In genomic region chr15:86309213-86309829, GRCm38 (mm10) we compare ENCODE assay signal across 13 mouse cellular contexts.
A peak's percentile ranks its signal among the peaks of the same experiment; 100 is the strongest.
DNase-seq lines count a peak whose midpoint lies in the region; TF ChIP-seq lines count a peak whose summit lies in the region.
"Had no signal": no experiment of that assay in that cellular context is flagged by ENCODE, and none has a peak within 500 bp of the region (broad histone marks: within the 10 kb centered on the region; RNA-seq: fewer than 3 reads in every experiment).

No protein-coding gene starts in this region.

- H3K4me3 ChIP-seq in thymus, adult 2 months (ENCODE audit: control insufficient read depth, insufficient read depth, low read length): no peak overlapping the region
- H3K4me3 ChIP-seq in hindbrain, embryonic 10.5 days: no peak overlapping the region
- H3K4me3 ChIP-seq: embryonic facial prominence, embryonic 12.5 days; gastrocnemius, adult 2 months; heart, embryonic 15.5 days had no signal

- DNase-seq in cerebellum, adult 18-20 months: peak; percentile 44 to 53
- no peak for DNase-seq in cerebellum, adult 11 months
- peak; percentile 17 for DNase-seq in thymus, adult 2 months
- no peak for DNase-seq in thymus, adult 18-20 months
- peak; percentile 69 to 75 for DNase-seq in right cerebral cortex, adult 2 months (ENCODE audit: low spot score in 2 of 2)
- no peak for DNase-seq in urinary bladder, postnatal 10 days (ENCODE audit: low spot score)
- no peak for DNase-seq in testis, postnatal 10 days (ENCODE audit: low spot score)
- DNase-seq in hindbrain, embryonic 10.5 days (ENCODE audit: low spot score): no peak
- DNase-seq: gastrocnemius, adult 2 months; kidney, postnatal 25 days; lung, postnatal 14 days had no signal

- no peak for TF ChIP-seq POLR2A in thymus, adult 2 months (IDR thresholded peaks at IDR 0.05; ENCODE audit: control insufficient read depth, extremely low read depth, insufficient read depth, low read length, poor library complexity)

- H3K36me3 ChIP-seq in thymus, adult 2 months (ENCODE audit: control insufficient read depth, insufficient read depth, low read length): peaks cover 5% of the 10 kb centered on the region
- peaks cover 6% of the 10 kb centered on the region for H3K36me3 ChIP-seq in hindbrain, embryonic 10.5 days

- H3K27ac ChIP-seq in thymus, adult 2 months (ENCODE audit: control insufficient read depth, insufficient read depth, low read length): peak overlapping the region; percentile 73
- no peak overlapping the region for H3K27ac ChIP-seq in hindbrain, embryonic 10.5 days
- H3K27ac ChIP-seq: embryonic facial prominence, embryonic 12.5 days; gastrocnemius, adult 2 months; heart, embryonic 15.5 days had no signal

- no peak for TF ChIP-seq CTCF in thymus, adult 2 months (IDR thresholded peaks at IDR 0.05; ENCODE audit: borderline replicate concordance, control insufficient read depth, extremely low read depth, insufficient read depth, low read length, poor library complexity)

- H3K27me3 ChIP-seq in thymus, adult 2 months (ENCODE audit: control insufficient read depth, insufficient read depth, low read length): no peaks in the 10 kb centered on the region
- H3K27me3 ChIP-seq in hindbrain, embryonic 10.5 days (ENCODE audit: insufficient read depth, poor library complexity, severe bottlenecking): no peaks in the 10 kb centered on the region
- H3K27me3 ChIP-seq: embryonic facial prominence, embryonic 12.5 days; heart, embryonic 15.5 days had no signal

- H3K4me1 ChIP-seq in thymus, adult 2 months (replicated peaks; ENCODE audit: control insufficient read depth, insufficient read depth, low read length): peaks cover 36% of the 10 kb centered on the region
- no peaks in the 10 kb centered on the region for H3K4me1 ChIP-seq in hindbrain, embryonic 10.5 days (replicated peaks)
- H3K4me1 ChIP-seq: embryonic facial prominence, embryonic 12.5 days; heart, embryonic 15.5 days had no signal

- peaks cover 3% of the 10 kb centered on the region; the same call in 1 of the 2 replicates for H3K9me3 ChIP-seq in hindbrain, embryonic 10.5 days
- H3K9me3 ChIP-seq: embryonic facial prominence, embryonic 12.5 days; heart, embryonic 15.5 days had no signal

- WGBS in thymus, adult 2 months: 75% methylated on average over 5 of the region's 5 CpGs
- WGBS in hindbrain, embryonic 10.5 days: 87% methylated on average over 5 of the region's 5 CpGs

Comparison
In these comparisons a context has a peak if more than half of its experiments do, and no peak if none do; other contexts are left out.
1. DNase-seq: peak in cerebellum, adult 18-20 months (2 of 2), thymus, adult 2 months (single experiment) and right cerebral cortex, adult 2 months (2 of 2); none in cerebellum, adult 11 months (single experiment), thymus, adult 18-20 months (0 of 2), urinary bladder, postnatal 10 days (single experiment), testis, postnatal 10 days (single experiment) and hindbrain, embryonic 10.5 days (single experiment).